19 mouse cellular contexts compared by ENCODE assay signal in genomic region chr7:27522967-27523366, GRCm38 (mm10).
"Had no signal": no experiment of that assay in that cellular context is flagged by ENCODE, and none has a peak within 500 bp of the region (broad histone marks: within the 10 kb centered on the region; RNA-seq: fewer than 3 reads in every experiment).

Gene Hipk4, plus strand, starts transcription at chr7:27523267.

- H3K36me3 ChIP-seq: neural tube, embryonic 13.5 days; neural tube, embryonic 15.5 days had no signal

- ATAC-seq: liver, embryonic 12.5 days had no signal

- H3K9ac ChIP-seq: liver, embryonic 12.5 days; liver, embryonic 14.5 days; lung, embryonic 14.5 days; midbrain, embryonic 12.5 days; neural tube, embryonic 13.5 days; neural tube, embryonic 15.5 days had no signal

- H3K9me3 ChIP-seq: midbrain, embryonic 12.5 days; neural tube, embryonic 13.5 days; neural tube, embryonic 15.5 days had no signal

- H3K4me2 ChIP-seq: liver, embryonic 12.5 days; lung, embryonic 14.5 days; midbrain, embryonic 12.5 days; neural tube, embryonic 13.5 days; neural tube, embryonic 15.5 days had no signal

- H3K4me1 ChIP-seq: midbrain, embryonic 12.5 days; neural tube, embryonic 13.5 days had no signal

- H3K27me3 ChIP-seq: midbrain, embryonic 12.5 days; neural tube, embryonic 13.5 days; neural tube, embryonic 15.5 days had no signal

- H3K4me3 ChIP-seq: liver, embryonic 12.5 days; midbrain, embryonic 12.5 days; myocyte; neural tube, embryonic 13.5 days; neural tube, embryonic 15.5 days had no signal

- DNase-seq: lung, adult 18-20 months; lung, embryonic 14.5 days; lung, postnatal 10 days; lung, postnatal 4 days; midbrain, embryonic 14.5 days; retina, postnatal 1 day; right cerebral cortex, adult 18-20 months; right cerebral cortex, postnatal 25 days; right cerebral cortex, postnatal 4 days; spleen, adult 18-20 months; thymus, adult 18-20 months; thymus, postnatal 14 days; thymus, postnatal 36 days had no signal

- H3K27ac ChIP-seq: liver, embryonic 14.5 days; midbrain, embryonic 12.5 days; neural tube, embryonic 13.5 days; neural tube, embryonic 15.5 days had no signal
